Mouse (Mus musculus) natural killer cell, adult 2 months (primary cell): ENCODE measurements at regions not wholly inside any gene's neighbourhood (a gene's known extent, or its start where the extent isn't known, plus 50 kb on each side); places are given as distances from the start of the nearest gene placed in this dataset.

Source experiments
- DNase-seq, 2 experiments: peaks; one replicate each; pipeline ENCODE4 v3.0.0; 2022; ENCODE audit warnings: low spot score in 2 of 2

DNA sequence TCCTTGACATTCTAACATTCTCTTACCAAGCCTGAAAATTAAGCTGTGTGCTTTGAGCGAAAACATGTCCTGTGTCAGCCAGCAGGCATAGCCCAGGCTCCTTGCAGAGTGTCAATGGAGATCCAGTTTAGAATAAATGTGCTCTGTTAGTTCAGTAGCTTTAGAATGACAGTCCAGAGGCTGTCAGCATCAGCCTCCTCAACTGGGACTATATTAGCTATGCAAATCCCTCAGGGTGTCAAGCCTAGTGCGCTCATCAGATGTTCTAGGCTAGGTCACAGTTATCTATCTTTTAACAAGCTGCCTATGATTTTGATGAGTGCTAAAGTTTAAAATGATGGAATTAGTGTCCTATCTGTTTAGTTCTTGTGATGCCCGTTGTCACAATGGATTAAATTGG lies 281.7 kb upstream of the Btbd3 start:
- DNase-seq, result no peak

- DNase-seq, result no peak
Measured at GRCm38 (mm10) chr2:137969156-137969555, 287.2 kb upstream of the Btbd3 start.

- no peak for DNase-seq
Measured at GRCm38 (mm10) chr2:137966460-137967076, 289.8 kb upstream of the Btbd3 start.

DNA sequence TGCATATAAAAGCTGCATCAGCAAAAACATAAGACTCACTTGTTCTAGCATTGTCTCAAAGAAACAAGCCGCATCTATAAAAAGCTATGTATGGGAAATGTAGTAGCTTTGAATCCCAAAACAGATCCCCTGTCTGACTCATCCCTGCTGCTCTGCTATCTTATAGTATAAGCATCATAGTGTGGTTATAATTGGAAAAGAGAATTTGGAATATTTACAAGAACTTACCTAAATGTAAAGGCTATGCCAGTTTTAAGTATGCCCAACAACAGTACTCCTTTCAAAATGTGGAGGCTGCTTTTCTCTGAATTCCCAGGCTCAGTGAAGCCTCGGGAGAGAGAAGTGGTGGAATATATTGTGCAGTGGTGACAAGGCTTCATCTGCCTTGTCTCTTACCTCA lies 301.5 kb upstream of the Btbd3 start:
- no peak for DNase-seq

GRCm38 (mm10) chr2:137953144-137953543 lies 303.2 kb upstream of the Btbd3 start:
- DNase-seq, result no peak

DNA sequence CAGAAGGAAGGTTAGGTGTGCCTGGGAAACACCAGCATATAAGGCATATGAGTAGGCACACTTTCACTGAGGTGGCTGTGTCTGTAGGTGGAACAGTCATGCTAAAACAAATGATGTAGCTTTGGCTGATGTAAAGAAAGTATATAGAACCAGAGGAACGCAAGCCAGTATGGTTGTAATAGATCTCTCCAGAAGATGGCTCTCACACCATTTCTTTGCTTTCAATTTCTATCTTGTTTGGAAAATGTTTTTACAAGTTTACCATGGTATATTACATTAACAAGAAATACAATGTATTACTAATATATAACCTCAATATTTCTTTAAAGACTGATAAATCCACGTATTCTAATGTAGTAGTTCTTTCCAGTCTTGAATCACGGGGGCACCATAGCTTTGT lies 304.4 kb upstream of the Btbd3 start:
- DNase-seq, result no peak

GRCm38 (mm10) chr2:137950931-137951330 lies 305.4 kb upstream of the Btbd3 start:
- DNase-seq, result no peak

DNA sequence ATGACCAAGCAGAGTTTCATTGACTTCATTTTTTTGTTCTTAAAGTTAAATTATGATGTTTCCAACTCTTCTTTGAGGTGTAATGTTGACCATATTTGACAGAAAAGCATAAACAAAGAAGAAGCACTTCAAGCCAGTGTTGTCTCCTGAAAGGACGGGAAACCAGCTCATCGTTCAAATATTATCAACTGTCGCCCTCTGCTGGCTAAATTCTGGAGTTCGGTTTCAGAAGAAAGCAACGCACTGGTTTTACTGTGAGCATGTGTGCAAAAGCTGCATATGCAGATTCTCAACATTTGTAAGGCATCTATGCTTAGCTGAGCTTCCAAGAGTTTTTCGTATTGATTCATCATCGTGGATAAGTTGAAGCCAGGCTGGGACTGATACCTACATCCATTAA lies 313.6 kb upstream of the Btbd3 start:
- peak in 1 of 2 experiments; percentile 5 for DNase-seq

DNA sequence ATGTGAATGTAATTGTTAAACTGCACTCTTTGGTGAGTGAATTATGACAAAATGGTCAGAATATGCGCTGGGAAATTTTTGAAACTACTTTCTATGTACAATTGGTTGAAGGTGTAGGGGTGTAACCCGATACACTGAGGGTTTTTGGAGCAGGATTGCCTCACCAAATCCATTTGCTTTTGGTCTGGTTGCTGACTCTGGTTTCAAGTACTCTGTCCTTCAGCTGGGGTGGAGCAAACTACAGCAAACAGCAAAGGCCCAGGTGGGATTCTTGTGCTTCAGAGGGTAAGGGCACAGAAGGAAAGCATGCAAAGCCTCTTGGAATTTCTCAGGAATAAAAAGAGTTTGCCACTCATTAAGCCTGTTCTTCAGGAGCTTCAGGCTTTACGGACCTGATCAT lies 316.8 kb upstream of the Btbd3 start:
- no peak for DNase-seq

GRCm38 (mm10) chr2:137938831-137939480 lies 317.4 kb upstream of the Btbd3 start:
- DNase-seq, result no peak

DNA sequence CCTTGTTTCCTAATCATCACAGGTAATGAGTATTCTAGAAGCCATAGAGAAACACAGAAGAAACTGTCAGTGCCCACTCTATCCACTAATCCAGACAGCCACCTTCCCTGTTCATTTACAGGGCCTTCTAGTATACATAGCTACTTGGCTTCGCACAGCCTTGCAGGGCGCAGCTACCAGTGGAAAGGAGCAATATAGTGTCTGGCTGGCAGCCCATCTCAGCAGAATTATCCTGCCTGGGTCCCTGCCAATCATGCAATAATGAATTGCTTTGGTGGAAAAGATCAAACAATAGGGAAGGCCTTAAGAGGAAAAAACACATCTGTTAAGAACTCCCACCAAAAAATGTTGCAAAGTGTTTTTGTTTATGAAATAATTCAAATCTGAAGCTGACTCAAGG lies 319.8 kb upstream of the Btbd3 start:
- DNase-seq, result no peak

- no peak for DNase-seq
Measured at GRCm38 (mm10) chr2:137932931-137933330, 323.4 kb upstream of the Btbd3 start.

DNA sequence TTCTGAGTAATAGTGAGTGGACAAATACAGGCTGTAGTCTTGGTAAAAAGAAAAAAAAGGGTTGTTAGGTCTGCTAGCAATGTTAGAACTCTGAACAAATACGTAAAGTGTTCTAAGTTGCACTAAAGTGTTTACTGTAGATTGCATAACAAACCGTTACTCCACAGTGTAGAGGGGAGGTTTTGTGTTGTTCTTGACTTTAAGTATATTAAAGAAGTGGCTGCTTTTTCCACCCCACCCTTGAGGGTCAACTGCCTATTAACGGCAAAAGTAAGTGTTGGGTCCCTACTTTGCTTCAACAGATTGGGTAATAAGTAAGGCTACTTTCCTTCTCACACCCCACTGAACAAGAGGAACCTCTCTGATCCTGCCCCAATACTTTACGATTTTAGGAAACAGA lies 323.9 kb upstream of the Btbd3 start:
- no peak for DNase-seq

GRCm38 (mm10) chr2:137925488-137925887 lies 330.9 kb upstream of the Btbd3 start:
- no peak for DNase-seq

GRCm38 (mm10) chr2:137924576-137924975 lies 331.8 kb upstream of the Btbd3 start:
- no peak for DNase-seq

DNA sequence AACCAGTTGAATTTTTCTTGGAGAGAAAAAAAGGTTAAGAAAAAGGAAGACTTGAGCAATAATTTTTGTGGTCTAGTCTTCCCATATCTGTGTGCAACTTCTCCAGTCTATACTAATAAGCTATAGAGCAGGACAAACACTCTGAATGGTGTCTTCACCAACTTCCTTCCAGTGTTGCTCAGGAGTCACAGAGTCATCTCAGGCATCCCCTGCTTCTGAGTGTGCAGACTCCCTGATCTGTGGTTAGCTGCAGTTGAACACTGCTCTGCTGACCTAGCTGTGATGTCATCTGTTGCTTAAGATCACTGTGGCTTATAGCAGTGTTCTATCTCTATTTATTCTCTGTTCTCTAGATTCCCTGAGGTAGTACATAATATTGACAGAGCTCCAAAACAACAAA lies 357.9 kb upstream of the Btbd3 start:
- no peak for DNase-seq

- DNase-seq, result no peak
Measured at GRCm38 (mm10) chr2:137880211-137881031, 375.9 kb upstream of the Btbd3 start.

DNA sequence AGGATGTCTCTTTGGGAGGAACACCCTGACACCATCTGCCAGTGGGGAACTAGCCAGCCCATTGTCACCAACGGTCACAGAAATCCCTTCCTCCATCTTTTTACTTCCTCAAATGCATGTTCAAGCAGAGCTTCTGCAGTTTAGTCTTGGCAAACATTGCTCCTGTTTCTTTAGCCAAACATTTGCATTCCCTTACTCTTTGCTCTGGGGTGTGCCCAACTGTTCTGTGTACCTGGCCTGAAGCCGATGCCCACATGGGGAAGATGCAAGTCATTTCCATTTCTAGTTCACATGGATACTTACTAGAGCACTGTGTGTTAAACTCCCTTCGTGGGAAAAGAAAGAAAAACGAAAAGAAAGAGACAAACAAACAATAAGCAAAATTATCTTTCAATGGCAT lies 386.7 kb upstream of the Btbd3 start:
- no peak for DNase-seq

GRCm38 (mm10) chr2:137854494-137854893 lies 401.9 kb upstream of the Btbd3 start:
- DNase-seq, result no peak

- DNase-seq, result no peak
Measured at GRCm38 (mm10) chr2:137853399-137854259, 402.7 kb upstream of the Btbd3 start.

DNA sequence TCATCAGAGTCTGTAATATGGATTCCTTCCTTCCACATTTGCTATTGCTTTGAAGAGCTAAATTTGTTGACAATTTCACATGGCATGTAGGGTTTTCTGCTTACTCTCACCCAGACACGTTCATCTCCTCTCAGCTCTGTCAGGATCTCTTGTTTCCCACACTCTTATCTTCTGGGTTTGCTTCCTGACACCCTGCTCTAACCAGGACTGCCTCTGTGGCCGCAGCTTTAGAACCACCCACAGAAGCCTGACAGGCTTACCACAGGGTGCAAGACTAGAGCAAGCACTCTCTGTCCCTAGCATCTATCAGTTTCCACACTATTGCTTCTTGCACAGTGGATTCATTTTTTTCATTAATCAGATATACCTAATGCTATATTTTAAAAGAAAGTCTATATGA lies 408.5 kb upstream of the Btbd3 start:
- DNase-seq, result no peak

GRCm38 (mm10) chr2:137827814-137828374 lies 428.5 kb upstream of the Btbd3 start:
- no peak for DNase-seq
